Mouse (Mus musculus) limb, embryonic 14.5 days (tissue): ENCODE data around the gene Ror1. TPM values are rescaled to one million over a fixed set of nuclear protein-coding genes. Genes with fewer than 3 reads are reported as not detected.

Experiments used
- ATAC-seq: fragments of 200-750 bp; cut with Nextera tagmentation; 2 replicates; pipeline ENCODE4 v1.8.0; 2017; ENCODE audit warnings: low read depth, moderate number of reproducible peaks, moderate TSS enrichment; ENCODE audit not compliant: low FRiP score
- DNase-seq: peaks from one replicate; pipeline ENCODE4 v3.0.0-alpha.2; 2015; ENCODE audit warnings: low spot score
- H3K27ac ChIP-seq: fragments of 300-500 bp; sonication (generic); replicated peaks from 2 replicates; pipeline ENCODE4 v1.5.1; 2014; ENCODE audit warnings: low read depth, mild to moderate bottlenecking, low read length, moderate library complexity, mixed read lengths
- H3K27me3 ChIP-seq: fragments of 300-500 bp; sonication (generic); 2 replicates; pipeline ENCODE4 v1.6.1; 2014; ENCODE audit warnings: low read length, mixed read lengths; ENCODE audit not compliant: control insufficient read depth, insufficient read depth
- H3K36me3 ChIP-seq: fragments of 300-500 bp; sonication (generic); 2 replicates; pipeline ENCODE4 v1.6.1; 2014; ENCODE audit warnings: mild to moderate bottlenecking, low read length, moderate library complexity, mixed read lengths; ENCODE audit not compliant: control insufficient read depth, insufficient read depth
- H3K4me1 ChIP-seq: fragments of 300-500 bp; sonication (generic); 2 replicates; pipeline ENCODE4 v1.6.1; 2014; ENCODE audit warnings: antibody characterized with exemption, low read length, mixed read lengths; ENCODE audit not compliant: control insufficient read depth, insufficient read depth
- H3K4me2 ChIP-seq: fragments of 300-500 bp; sonication (generic); replicated peaks from 2 replicates; pipeline ENCODE4 v1.6.1; 2014; ENCODE audit warnings: low read depth, mild to moderate bottlenecking, low read length, moderate library complexity; ENCODE audit not compliant: severe bottlenecking
- H3K4me3 ChIP-seq: fragments of 300-500 bp; sonication (generic); replicated peaks from 2 replicates; pipeline ENCODE4 v1.5.1; 2014; ENCODE audit warnings: low read length
- H3K9ac ChIP-seq: fragments of 300-500 bp; sonication (generic); 2 replicates; pipeline ENCODE4 v1.6.1; 2014; ENCODE audit warnings: mild to moderate bottlenecking, low read depth, low read length, moderate library complexity; ENCODE audit not compliant: severe bottlenecking
- H3K9me3 ChIP-seq: fragments of 300-500 bp; sonication (generic); 2 replicates; pipeline ENCODE4 v1.6.1; 2016; ENCODE audit warnings: low read length; ENCODE audit not compliant: control insufficient read depth
- POLR2A ChIP-seq: fragments of 200-500 bp; IDR thresholded peaks from 2 replicates; pipeline ENCODE4 v1.8.0; 2012; ENCODE audit warnings: inconsistent platforms, mild to moderate bottlenecking, moderate library complexity, borderline replicate concordance; ENCODE audit not compliant: insufficient read depth, insufficient read length; ENCODE audit errors: extremely low read depth
- WGBS: fragments of 180-500 bp; shearing (Covaris S2); extraction: QIAGEN DNeasy Blood & Tissue Kit; methylation state at CpG from one replicate; pipeline ENCODE4 v1.1.7; 2014; 5-methylcytosine and 5-hydroxymethylcytosine counted together
- polyA plus RNA-seq, 2 experiments: library from polyadenylated mRNA; depleted of rRNA in 1 of 2; stranded (reverse) in 1 of 2; unstranded in 1 of 2; fragments of >200 nt; fragmentation: Nextera tagmentation in 1 of 2; extraction: Ambion mirVana in 1 of 2; gene quantifications; 2 replicates each; pipeline versions ENCODE4 v1.2.1 to v1.2.3; 2012 to 2014

Gene Ror1
- polyA plus RNA-seq, 2 experiments: 8.6 to 12.0 TPM

- WGBS: 39% methylated on average over 3 of the region's 3 CpGs
- DNase-seq (no peak), ATAC-seq (no peak)
- no peak for TF ChIP-seq POLR2A
- Histone ChIP-seq H3K27me3 (0 out of 2 replicates have a peak, but pooled peaks cover 3% of the 10 kb centered on the region), H3K9me3 (no peaks in the 10 kb centered on the region), H3K4me2 (no peak overlapping the region), H3K4me1 (peaks cover 14% of the 10 kb centered on the region), H3K27ac (no peak overlapping the region), H3K4me3 (no peak overlapping the region), H3K36me3 (no peaks in the 10 kb centered on the region), H3K9ac (no peak overlapping the region)
These were observed 305.5 kb downstream of the Ror1 start for GRCm38 (mm10) chr4:100401078-100401477.

GRCm38 (mm10) chr4:100401581-100402470 is 306.2 kb downstream of the Ror1 start:
- no peak overlapping the region for H3K4me2 ChIP-seq
- H3K36me3 ChIP-seq: no peaks in the 10 kb centered on the region
- no peak overlapping the region for H3K27ac ChIP-seq
- H3K27me3 ChIP-seq: 0 out of 2 replicates have a peak, but pooled peaks cover 3% of the 10 kb centered on the region
- peak; percentile 66 for DNase-seq
- TF ChIP-seq POLR2A: no peak
- ATAC-seq: no peak
- no peak overlapping the region for H3K4me3 ChIP-seq
- H3K9ac ChIP-seq: no peak overlapping the region
- WGBS: 66% methylated on average over 14 of the region's 14 CpGs
- H3K9me3 ChIP-seq: no peaks in the 10 kb centered on the region
- peaks cover 14% of the 10 kb centered on the region for H3K4me1 ChIP-seq

GRCm38 (mm10) chr4:100407261-100407874 is 311.8 kb downstream of the Ror1 start:
- WGBS: 39% methylated on average over 9 of the region's 9 CpGs
- DNase-seq (peak; percentile 85), ATAC-seq (peak; percentile 38; the same call in 1 of the 2 replicates)
- Histone ChIP-seq H3K27me3 (0 out of 2 replicates have a peak, but pooled peaks cover 3% of the 10 kb centered on the region), H3K9me3 (no peaks in the 10 kb centered on the region), H3K9ac (no peak overlapping the region), H3K4me3 (no peak overlapping the region), H3K4me1 (peaks cover 15% of the 10 kb centered on the region; the same call in 1 of the 2 replicates), H3K4me2 (no peak overlapping the region), H3K36me3 (no peaks in the 10 kb centered on the region), H3K27ac (no peak overlapping the region)
- no peak for TF ChIP-seq POLR2A

GRCm38 (mm10) chr4:100409521-100409920 is 313.9 kb downstream of the Ror1 start:
- peaks cover 12% of the 10 kb centered on the region; the same call in 1 of the 2 replicates for H3K4me1 ChIP-seq
- no peak for TF ChIP-seq POLR2A
- 77% methylated on average over 8 of the region's 8 CpGs for WGBS
- H3K36me3 ChIP-seq: no peaks in the 10 kb centered on the region
- 0 out of 2 replicates have a peak, but pooled peaks cover 3% of the 10 kb centered on the region for H3K27me3 ChIP-seq
- no peak overlapping the region for H3K27ac ChIP-seq
- H3K4me2 ChIP-seq: no peak overlapping the region
- no peaks in the 10 kb centered on the region for H3K9me3 ChIP-seq
- ATAC-seq (no peak), DNase-seq (no peak)
- H3K9ac ChIP-seq: no peak overlapping the region
- H3K4me3 ChIP-seq: no peak overlapping the region

- H3K4me2 ChIP-seq: no peak overlapping the region
- 61% methylated on average over 13 of the region's 13 CpGs for WGBS
- ATAC-seq (no peak), DNase-seq (no peak)
- H3K27ac ChIP-seq: no peak overlapping the region
- H3K9ac ChIP-seq: no peak overlapping the region
- H3K36me3 ChIP-seq: no peaks in the 10 kb centered on the region
- TF ChIP-seq POLR2A: no peak
- H3K9me3 ChIP-seq: no peaks in the 10 kb centered on the region
- H3K4me3 ChIP-seq: no peak overlapping the region
- no peaks in the 10 kb centered on the region for H3K27me3 ChIP-seq
- peaks cover 12% of the 10 kb centered on the region; the same call in 1 of the 2 replicates for H3K4me1 ChIP-seq
These were observed 316.4 kb downstream of the Ror1 start for GRCm38 (mm10) chr4:100411841-100412539.
